Mouse (Mus musculus): ENCODE results near the gene Atxn1.

DNA sequence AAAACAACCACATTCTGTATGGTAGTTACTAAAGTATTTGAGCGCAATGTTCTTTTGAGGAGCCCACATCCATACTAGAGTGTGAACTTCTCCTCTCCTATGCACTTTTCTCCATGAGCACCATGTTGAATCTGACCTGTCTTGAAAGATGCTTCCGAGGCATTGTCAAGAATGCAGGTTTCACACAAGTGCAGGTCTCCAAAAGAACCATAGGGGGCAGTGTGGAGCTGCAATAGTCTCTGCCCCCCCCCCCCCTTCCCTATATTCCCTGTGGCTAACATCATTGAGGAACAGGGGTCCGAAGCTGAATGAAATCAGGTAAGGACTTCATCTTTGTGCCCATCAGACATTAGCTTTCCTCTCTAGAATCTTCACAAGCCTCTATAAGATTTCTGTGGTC, 332.7 kb downstream of the Atxn1 start:
- TF ChIP-seq CTCF (IDR thresholded peaks at IDR 0.05; ENCODE audit: insufficient read depth, low read length) (no peak; the same call in 1 of the 2 replicates), POLR2A (IDR thresholded peaks at IDR 0.05; ENCODE audit: borderline replicate concordance, extremely low read depth, low read depth, low read length) (no peak)

All from lung, adult 2 months (tissue).